Mouse (Mus musculus) brain, adult 2 months (tissue): ENCODE measurements around the gene Cdk11b.
A peak's percentile ranks its signal among the peaks of the same experiment; 100 is the strongest.
"Not testable (repeated sequence)": the region's sequence is repeated elsewhere in the genome, so short reads cannot be mapped to it uniquely, and the experiment has no call there.

Source experiments
- DNase-seq: peaks from one replicate; pipeline ENCODE4 v3.0.0; 2011; ENCODE audit warnings: low read depth, low spot score

Cdk11b gene

DNA sequence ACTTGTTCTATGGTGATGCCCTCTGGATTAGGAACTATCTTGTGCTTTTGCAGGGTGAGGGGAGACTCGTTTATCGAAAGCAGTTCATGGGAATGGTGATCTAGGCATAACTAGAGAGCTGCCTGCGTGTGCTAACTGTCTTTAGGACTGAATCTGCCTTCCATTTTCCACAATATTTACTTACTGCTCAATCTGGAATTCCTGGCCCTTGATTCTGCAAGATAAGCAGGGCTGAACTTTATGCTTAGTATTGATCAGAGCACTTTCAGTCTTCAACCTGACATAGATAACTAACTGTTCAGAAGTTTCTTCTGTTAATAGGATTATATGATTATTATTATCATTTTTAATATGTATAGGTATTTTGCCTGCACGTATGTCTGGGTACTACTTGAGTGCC, 19.5 kb upstream of the Cdk11b start:
- DNase-seq: no peak

DNA sequence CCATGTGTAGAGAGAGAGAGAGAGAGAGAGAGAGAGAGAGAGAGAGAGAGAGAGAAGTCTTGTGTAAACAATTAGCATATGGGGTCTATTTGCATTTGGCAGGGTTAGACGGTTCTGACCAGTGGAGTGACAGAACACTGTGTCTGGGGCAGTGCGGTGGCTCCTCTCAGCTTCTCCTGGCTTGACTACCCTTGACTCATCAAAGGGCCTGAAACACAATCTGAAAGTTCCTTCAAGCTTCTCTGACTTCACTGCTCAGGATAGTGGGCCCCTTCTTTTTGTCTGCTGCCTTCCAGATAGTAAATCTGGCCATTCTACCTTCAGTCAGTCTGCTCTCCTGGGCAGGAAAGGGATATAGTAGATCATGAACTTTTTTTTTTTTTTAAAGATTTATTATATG, 17.8 kb upstream of the Cdk11b start:
- no peak for DNase-seq

DNA sequence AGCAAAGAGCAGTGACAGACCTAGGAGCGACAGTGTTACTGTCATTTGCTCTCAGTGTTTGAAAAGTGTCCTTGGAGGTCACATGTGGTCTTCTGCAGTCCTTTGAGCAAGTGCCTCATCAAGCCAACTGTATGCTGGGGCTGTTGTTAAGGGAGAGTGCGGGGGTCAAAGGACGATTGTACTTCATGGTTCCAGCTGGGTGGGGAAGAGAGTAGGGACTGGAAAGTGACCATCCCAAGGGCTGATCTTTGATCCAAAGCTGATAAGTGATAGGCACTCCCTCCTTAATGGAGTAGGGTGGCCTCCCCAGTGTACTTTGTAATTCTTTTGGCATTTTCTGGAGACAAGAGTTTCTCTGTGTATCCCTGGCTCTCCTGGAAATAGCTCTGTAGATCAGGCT, 12.8 kb upstream of the Cdk11b start:
- no peak for DNase-seq

DNA sequence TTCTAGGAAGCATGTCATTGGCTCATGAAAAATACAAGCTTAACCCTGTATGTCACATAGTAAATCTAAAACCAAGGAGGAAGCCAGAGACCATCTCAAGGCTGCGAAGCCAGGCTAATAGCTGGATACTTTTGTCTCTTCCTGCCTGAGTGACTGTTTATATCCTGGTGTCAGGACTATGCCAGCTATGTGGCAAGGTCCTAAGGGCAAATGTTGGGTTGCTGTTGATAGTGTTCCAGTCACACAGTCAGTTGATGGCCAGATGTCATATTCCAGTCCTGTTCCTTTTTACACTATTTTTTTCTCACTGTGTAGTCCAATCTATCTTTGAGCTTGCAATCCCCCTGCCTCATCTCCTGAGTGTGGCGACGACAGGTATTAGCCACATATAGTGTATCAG, 11.4 kb upstream of the Cdk11b start:
- no peak for DNase-seq

DNA sequence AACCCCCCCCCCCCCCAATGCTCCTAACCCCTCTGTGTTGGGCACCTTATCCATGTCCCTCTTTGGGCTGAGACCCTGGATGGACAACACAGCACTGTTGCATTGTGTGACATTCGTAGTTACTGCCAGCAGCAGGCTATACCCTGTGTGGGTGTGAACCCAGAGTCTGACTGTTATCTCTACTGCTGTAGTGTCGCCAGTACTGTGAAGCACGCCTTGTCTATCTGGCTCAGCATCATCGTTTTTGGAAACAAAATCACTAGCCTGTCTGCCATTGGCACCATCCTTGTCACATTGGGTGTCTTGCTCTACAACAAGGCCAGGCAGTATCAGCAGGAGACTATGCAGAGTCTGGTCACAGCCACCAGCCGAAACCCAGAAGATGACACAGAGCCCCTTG, 6.3 kb upstream of the Cdk11b start:
- peak; percentile 13 for DNase-seq

DNA sequence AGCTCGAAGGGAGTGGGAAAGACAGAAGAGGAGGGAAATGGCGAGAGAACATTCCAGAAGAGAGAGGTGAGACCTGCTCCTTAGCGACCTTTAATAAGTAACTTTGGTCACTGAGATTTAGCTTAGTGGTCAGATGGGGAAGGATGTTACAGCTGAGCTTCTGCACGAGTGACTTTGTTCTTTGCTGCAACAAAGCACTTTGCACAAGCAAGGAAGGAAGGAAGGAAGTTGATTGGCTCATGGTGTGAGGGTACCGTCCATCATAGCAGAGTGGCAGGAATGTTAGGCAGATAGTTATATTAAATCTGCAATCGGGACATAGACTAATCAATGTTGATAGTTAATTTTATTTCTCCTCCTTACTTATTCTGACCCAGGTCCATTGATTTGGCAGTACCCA, 5.6 kb downstream of the Cdk11b start:
- no peak for DNase-seq

DNA sequence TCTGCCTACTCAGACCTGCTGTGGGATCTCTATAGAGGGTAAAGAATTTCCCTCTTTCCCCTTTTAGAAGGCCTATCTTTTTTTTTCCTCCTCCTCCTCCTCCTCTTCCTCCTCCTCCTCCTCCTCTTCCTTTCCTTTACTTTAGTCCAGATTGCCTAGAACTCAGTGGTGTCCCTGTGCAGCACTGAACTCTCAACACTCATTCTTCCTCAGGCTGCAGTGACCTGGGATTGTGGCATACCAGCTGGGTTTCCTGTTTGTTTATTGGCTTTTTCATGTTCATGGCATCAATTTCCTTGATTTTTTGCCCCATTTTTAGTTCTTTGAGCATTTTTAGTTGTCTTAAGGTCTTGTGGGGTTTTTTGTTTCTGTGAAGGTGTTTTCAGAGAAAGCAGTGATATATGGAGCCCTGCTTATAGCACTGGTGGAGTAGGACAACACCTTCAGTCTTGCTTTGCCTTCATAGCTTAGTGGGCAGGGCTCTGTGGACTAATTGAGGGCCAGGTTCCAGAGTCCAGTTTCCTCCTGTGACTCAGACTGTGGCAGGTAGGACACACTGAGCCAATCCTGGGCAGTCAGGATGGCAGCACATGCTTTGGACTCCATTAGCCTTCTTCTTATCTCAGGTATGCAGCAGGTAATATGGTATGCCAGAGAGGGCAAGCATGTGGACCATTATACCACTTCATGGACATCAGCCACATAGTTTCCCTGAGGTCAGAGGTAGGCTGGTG, 11.3 kb downstream of the Cdk11b start:
- no peak for DNase-seq

DNA sequence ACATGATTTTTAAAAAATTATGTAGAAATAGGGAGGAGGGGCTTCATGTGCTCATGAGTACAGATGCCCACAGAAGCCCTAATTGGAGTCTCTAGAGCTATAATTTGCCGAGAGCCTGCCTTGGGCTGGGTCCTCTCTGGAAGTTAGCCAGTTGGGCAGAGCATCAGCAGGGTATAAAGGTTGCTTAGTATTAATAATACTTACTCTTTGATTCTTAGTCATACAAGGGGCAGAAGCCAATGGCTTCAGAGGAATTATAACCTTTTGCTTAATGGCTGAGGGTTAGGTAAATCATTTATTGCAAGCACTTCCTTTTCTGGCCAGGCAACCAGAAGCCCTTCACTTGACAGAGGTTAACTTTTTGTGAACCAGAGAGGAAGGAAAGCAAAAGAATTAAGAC, 18.9 kb downstream of the Cdk11b start:
- DNase-seq: no peak

DNA sequence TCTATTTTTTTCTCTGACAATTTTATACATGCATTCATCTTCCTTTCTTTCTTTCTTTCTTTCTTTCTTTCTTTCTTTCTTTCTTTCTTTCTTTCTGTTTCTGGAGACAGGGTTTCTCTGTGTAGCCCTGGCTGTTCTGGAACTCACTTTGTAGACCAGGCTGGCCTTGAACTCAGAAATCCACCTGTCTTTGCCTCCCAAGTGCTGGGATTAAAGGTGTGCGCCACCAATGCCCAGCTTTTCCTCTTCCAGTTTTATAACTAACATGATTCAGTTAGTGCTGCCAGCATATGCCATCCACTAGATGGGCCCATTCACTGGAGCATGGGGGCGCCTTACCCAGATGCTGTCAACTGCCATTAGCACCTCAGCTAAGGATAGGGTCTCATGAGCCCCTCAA, 20.7 kb downstream of the Cdk11b start, which contains the start of gene Gm10563:
TSS of gene Gm10563 (minus strand) at position 101 of the 400 bp plus-strand sequence.
- DNase-seq: not testable (repeated sequence)

DNA sequence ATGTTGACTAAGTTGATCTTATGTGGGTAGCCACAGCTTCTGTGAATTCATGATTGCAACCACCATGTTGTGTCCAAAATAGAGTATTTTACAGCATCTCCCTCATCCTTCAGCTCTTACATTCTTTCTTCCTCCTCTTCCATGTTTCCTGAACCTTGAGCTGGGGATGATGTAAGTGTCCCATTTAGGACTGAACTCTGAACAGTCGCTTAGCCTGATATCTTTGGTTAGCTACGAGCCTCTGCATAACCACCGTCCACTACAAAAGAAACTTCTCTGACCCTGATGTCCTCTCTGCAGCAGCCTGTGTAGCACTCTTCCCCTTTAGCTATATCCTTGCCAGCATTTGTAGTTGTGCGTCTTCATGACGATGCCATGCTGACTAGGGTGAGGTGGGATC, 21.1 kb downstream of the Cdk11b start:
- no peak for DNase-seq

DNA sequence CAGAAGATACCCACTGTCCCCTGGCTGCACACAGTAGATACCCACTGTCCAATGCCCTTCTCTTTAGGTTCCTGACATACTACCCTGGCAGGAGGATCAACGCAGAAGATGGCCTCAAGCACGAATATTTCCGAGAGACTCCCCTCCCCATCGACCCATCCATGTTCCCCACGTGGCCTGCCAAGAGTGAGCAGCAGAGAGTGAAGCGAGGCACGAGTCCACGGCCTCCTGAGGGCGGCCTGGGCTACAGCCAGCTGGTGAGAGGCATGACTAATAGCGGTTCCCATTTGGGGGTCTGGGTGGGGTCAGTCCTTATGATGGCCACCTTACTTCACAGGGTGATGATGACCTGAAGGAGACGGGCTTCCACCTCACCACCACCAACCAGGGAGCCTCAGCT, 24.7 kb downstream of the Cdk11b start:
- no peak for DNase-seq

DNA sequence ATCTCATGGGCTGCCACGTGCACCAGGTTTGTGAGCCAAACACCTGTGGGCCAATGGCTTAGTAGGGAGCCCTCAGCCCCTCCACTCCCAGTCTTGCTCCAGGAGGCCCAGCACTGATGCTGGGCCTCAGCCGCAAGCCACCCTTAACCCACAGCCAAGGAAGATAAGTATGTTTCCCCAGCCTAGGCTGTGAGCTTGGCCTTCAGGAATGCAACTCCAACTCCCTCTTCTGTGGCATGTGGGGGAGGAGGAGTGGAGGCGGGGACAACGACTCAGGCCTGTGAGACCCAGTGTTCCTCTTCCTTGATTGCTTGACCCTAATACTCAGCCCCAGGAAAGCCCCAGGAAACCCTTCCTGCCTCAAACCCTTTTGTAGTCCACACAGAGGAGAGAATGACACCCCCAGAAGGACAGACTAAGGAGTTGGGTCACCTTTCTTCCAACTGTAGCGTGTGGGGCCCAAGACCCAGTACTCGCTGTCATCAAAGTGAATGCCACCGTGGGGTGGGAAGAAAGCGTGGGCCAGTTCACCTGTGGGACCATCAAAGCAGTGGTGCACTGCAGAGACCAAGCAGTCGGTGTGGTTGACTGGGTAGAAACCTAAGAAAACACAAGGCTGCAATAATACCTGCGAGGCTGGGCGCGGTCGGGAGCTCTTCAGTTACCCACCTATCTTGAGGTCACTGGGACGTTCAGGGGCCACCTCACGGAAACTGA, 27.1 kb downstream of the Cdk11b start:
- DNase-seq: no peak

DNA sequence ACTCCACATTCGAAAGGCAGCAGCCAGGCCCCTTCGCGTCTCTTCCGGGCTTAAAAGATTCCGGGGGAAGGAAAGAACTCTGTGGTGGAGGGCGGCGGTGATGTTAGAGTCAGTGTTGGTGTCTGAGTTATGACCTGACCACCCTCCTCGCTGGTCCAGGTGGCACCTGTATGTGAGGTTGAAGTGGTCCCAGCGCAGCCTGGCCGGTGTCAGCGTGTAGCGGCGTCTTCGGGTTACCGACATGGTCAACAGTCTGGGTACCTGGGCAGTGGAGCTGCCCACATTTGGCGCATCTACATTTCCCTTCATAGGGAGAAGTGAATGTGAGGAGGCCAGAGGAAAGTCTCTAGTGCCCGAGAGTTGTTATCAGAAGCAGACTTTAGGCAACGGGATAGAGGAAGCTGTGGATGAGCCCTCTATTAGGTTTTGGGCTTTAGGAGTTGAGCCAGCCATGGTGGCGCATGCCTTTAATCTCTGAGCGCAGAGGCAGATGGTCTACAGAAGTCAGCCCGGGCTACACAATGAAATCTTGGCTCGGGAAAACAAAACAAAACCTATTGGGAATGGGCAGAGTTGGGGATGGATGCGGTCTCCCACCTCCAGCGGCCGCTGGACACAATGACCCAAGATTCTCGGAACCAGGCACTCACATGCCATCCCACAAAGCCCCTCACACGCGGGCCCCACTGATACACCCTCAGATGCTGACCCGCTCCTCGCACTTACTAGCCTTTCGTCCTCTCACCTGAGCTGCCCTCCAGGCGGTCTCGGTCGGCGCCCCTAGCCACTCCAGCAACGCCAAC, 27.8 kb downstream of the Cdk11b start:
- peak; percentile 62 for DNase-seq

DNA sequence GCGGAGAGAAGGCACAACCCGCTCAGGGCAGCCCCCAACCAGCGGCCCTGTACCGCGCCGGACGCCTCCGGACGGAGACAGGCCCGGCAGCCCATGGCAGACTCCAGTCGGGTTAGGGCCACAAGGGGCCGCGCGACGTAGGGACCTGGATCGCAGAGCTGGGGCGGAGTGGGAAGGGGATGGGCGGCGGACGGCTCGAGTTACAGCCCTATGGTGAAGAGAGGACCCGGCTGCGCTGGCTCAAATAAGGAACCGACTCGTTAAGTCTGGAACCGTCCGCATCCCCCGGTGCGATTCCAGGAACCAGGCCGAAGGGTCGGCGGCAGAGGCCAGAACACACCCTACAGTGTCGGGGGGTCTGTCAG, 28.4 kb downstream of the Cdk11b start, which contains the start of gene Mmp23:
TSS of gene Mmp23 (minus strand) at position 299 of the 365 bp plus-strand sequence.
- peak; percentile 39 for DNase-seq

DNA sequence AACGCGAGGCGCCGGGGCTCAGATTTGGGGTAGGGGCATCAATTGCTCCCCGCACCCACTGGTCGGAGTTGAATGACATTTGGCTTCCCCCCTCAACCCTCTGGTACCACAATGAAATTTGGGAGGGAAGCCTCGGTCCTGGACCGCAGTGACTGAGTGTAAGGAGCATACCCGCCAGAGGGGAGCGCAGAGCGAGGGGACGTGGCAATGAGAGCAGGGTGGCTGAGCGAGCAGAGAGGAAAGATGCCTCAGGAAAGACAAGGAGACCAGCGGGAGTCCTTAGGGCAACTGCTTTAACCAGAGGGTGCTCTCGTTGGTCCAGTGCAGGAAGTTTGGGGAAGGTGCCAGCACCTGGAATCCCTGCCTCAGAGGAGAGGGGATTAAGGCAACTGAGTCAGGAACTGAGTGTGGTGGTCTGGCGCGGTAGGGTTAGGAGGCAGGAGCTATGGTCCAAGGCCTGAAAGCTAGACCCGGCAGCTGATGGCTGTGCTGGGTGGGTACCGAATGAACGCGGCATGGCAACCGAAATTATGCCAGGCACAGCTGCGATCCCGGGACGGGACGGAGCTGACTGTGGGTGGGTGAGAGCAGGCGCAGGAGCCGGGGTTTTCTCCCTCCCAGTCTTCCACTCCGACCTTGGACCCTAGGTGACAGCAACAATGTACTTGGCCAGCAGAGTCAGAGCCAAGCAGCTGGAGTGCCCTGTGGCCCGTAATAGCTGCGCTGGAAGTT, 29.0 kb downstream of the Cdk11b start:
- peak; percentile 64 for DNase-seq

DNA sequence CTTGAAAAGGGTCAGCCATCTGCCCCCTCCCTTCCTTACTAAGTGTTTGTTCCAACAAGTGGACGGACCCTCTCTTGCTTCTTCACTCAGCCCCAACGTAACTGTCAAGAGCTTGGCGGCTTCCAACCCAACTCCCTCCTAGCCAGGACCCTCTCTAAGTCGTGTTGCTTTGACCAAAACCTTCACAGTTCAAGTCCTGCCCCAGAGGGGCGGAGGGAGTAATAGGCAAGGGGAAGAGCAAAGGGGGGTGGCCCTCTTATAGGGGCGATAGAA, 29.5 kb downstream of the Cdk11b start:
- no peak for DNase-seq

DNA sequence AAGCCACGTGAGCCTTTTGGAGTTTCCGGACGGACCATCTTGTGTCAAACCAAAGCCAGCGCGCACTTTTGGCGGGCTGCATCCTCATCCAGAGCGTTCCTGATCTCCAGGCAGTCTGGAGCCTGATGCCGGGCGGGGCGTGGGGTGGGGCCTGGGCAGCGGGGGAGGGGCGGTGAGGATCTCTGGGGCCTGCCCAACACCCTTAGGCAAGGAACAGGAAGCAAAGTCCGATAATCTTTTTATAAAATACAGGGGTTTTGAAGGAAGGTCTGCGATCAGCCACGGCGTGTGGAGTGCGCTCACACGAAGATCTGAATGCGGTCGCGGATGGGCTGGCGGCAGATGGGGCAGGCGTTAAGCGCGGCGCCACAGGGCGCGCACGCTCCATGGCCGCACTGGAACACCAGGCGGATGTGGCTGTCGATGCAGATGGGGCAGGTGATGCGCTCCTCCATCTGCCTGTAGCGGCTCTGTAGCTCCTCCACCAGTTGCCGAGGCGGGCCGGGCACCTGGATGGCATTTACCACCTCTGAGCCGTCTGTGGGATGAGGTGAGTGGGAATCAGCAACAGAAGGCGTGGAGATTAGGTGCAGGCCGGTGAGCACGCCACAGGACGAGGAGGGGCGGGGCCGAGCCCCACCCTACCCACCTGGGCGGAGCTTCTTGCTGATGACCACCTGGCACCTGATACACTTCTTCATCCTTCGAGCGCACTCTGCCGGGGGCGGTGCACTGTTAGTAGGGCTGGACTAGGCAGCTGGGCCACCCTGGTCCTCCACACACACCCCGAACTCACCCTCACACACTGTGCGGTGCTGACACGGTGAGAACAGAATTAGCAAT, 30.0 kb downstream of the Cdk11b start:
- peak; percentile 78 for DNase-seq

DNA sequence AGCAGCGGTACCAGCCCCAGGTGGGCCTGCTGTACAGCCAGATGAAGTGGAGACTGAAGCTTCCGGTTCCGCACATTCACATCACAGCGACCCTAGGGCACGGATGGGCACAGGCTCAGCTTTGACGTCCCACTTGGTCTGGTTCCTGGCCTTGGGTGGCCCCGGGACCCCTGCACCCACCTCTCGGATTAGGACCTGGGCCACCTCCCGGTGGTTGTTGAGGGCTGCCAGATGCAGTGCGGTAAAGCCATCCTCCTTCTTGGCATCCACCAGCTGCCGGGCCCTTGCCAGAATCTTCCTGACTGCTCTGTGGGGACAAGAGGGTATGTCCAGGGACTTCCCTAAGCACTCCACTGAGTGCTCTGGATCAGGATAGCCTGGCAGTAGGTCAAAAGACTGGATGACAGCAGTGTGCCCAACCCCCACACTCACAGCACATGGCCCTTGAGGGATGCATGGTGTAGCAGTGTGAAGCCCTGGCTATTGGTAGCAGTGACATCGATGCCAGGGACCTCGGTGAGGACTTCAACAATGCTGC, 31.6 kb downstream of the Cdk11b start:
- no peak for DNase-seq

DNA sequence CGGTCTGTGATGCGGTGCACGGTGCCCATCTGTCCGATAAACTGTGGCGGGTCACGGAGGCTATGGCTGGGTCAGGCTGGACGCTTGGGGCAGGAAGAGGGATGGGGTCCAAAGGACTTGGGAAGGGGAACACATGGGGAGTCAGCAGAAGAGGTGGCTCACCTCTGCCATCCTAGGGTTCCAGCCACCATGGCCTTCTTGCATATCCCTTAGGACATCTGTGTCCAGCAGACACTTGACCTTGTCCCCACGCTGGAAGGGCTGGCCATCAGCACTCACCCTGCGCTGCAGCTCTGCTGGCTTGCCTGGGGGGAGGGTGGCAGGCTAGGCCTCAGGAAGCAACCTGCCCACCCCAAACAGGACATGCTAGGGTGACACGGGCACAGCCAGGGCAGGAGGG, 34.3 kb downstream of the Cdk11b start:
- DNase-seq: no peak

DNA sequence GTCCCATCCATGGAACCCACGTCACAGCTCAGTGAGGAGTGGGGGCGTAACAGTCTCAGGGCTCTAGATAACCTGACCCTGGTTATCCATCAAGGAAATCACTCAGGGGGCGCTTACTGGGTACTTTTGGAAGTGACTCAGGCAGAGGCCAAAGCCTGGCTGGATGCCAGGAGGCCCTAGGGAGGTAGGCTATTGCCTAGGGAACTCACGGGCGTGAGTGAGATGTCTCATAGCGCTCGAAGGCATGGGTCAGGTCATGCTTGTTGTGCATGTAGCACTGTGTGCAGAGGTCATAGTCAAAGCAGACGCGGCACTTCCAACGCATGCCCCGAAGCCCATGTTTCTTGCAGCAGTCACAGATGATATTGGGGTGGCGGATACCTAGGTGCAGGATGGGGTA, 36.0 kb downstream of the Cdk11b start:
- DNase-seq: no peak

DNA sequence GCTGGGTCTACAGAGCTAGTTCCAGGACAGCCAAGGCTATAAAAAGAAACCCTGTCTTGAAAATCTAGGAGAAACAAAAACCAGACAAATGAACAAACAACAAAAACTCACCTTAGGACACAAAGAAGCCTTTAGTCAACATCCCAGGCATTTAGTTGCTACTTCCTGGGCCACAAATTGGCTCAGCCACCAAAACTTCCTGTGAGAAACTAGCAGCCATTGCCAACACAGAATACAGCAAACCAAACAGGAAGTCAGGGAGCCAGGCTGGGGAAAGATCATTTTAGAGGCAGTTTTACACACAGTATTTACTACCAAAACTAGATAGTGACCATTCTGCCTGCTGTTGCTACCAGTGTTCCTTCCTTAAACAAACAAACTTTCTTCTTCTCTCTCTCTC, 42.2 kb downstream of the Cdk11b start:
- no peak for DNase-seq
